Mouse (Mus musculus): ENCODE data around the gene Gm20479.

Gene Gm20479

DNA sequence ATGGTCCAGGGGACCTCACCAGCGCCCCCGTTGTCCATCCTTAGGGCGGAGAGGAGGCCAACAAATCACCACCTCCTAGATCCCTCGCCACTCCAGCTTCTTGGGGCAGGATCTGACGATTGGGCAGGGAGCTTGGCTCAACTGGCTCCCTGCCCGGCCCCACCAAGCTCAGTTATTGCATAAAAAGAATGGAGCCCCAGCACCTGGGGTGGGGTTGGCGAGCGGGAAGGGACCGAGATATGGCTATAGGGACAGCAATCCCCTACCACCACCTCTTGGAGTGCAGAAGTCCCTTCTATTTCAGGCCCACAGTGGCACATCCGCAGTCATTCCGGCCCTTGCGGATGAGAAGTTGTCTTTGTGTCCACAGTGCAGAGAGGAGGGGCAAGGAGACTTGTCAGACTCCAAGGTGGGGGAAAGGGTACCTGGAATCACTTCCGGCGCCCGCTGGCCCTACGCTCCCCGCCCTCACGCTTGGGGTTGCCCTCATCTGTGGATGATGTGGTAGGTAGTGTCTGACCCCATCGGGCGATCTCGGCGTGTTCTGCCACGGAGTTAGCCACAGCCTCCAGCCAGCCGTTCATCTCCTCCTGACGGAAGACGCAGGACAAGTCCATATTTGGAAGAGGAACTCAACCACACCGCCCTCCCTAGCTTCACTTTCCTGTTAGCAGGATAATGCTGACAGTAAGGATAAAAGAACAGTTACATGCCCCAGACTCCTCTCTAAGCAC lies at the start of gene Gm20479:
Gene Gm20479 (minus strand): TSS at position 559 of the 734 bp plus-strand sequence.
- DNase-seq, result peak; percentile 34 to 45

DNA sequence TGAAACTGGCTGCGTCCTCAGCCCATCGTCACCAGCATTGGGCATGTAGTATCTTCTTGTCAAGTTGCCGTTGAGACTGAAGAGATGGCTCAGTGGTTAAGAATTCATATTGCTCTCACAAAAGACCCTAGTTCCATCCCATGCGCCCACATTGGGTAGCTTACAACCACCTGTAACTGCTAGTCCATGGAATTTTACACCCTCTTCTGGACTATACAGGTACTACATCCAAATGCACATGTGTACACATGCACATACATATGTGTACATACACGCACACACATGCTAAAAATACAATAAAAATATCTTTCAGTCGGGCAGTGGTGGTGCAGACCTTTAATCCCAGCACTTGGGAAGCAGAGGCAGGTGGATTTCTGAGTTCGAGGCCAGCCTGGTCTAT lies 49.3 kb upstream of the Gm20479 start:
- DNase-seq, result no peak

DNA sequence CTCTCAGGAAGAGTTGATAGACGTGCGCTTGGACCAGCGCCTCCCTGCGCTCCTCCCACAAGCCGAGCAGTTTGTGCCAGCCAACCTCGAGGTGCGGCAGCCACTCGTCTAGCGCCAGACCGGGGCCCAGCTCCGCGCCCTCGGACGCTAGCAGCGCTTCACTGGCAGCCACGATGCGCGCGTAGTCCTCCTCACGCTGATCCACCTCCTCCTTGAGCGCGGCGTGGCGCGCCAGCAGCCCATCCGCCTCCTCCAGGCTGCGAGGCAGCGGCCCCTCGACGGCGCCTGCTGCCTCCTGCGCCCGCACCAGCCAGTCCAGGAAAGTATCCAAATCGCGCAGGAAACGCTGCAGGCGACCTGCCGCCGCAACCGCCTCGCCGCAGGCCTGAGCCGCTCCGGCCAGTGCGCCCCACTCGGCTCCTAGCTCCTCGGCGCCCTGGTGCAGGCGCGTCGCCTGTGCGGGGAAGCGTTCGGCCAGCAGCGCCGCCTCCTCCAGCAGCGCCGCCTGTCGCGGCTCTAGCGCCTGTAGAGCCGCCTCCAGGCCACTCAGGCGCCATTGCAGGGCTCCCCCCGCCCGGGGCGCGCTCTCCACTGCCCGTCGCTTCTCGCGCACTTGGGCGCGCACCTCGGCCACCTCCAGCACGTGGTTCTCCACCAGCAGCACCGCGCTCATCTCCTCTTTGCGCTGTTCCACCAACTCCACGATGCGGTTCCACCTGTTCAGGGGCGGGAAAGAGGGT lies 47.2 kb upstream of the Gm20479 start:
- DNase-seq, result no peak

DNA sequence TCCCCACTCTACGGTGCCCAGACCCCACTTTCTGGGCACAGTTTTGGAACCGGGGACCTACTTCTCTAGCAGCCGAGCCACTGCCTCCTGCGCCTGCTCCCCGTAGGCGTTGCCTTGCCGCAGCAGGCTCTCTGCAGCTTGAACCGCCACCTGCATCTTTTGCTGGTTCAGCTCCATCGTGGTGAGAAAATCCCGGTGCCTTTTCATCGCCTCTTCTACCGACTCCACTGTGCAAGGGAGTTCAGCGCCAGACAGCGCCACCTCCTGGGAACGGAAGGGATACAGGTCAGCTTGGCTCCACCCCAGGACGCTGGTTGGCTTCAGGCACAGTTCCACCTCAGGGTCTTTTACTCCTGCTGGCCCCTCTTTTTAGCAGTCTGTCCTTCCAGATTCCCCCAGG lies 45.5 kb upstream of the Gm20479 start:
- peak; percentile 48 to 81 for DNase-seq

DNA sequence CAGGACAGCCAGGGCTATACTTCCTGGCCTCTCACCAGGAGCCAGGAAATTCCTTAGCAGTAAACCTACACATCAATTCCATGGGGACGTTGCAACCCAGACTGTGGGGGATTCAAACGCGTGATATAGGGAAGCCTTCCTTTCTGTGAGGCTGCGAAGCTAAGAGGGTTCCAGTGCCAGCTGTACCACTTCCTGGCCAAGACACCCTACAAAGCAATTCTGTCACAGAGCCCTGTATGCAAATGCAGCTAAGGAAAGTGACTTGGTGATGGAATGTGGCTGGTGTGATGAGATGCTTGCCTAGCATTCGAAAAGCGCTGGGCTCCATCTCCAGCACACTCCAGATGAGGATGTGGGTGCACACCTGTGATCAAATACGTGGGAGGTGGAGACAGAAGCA lies 43.3 kb upstream of the Gm20479 start:
- no peak for DNase-seq

DNA sequence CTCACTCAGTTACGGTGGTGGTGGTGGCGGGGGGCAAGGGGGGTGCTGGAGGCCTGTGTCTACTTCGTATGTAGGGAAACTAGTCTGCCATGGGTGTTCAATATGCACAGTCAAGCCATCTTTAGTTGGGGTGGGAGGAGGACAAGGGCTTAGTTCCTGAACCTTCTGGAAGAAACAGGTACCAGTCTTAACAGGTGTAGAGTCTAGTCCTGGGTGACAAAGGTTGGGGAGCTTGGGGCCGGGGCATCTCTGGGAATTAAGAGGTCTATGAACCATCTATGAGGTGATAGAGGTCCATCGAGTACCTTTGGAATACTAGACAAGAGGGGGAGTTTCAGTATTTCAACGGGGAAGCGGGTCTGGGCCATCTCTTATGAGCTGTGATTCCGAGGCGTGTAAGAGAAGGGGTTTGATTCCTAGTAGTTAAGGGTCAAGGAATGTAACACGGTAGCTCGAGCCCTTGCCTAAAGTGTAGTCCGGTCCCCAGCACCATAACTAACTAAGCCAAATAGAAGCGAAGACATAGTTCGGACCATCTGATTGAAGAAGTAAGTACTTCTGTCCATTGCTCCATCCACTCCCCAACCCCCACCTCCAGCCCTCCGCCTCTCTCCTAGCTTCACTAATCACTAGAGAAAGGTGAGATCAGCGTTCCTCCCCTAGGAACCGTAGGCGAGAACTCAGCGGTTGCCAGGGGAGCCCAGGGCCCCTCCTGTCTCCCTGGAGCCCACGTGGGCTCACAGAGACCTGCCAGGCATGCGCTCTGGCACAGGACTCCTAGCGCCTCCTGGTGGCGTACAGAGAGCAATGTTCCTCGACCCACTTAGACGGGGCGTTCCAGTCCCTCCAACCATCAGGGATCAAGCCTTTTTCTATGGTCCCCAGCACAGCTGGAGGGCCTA lies 40.1 kb upstream of the Gm20479 start:
- peak; percentile 18 to 57 for DNase-seq

DNA sequence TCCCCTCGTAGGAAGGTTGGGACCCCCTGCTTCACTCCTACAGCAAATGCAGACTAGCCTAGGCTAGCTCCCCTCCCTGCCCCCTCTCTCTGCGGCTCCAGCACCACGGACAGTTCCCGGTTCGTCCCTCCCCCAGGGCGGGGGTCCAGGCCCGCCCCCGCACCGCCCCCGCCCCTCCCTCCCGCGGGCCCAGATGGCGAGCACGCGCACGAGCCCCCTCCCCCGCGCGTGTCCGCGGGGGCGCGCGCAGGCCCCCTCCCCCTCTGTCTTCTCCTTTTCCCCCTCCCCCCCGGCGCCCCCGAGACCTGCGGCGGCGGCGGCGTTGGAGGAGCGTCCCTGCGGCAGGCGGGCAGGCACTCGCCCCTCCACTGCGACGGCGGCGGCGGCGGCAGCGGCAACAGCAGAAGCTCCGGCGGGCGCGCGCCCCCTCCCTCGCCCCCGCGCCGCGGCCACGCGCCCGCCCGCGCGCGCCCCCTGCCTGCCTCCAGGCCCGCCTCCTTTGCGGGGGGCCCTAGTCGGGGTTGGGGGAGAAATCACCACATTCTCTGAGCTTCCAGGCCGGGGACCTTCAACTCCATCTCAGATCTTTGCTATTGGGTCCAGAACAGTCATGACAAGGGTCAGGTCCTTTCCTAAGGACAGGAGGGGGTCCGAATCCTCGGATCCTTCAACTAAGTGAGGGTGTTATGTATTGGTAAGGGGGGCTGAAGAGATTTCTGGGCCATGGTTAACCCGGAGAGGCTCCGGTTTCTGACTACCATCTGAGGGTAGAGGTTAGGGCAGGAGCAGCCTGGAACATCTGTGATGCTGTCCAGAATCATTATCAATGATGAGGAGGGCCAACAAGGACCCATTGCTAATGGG lies 39.2 kb upstream of the Gm20479 start:
- DNase-seq, result peak in 1 of 2 experiments; percentile 52

DNA sequence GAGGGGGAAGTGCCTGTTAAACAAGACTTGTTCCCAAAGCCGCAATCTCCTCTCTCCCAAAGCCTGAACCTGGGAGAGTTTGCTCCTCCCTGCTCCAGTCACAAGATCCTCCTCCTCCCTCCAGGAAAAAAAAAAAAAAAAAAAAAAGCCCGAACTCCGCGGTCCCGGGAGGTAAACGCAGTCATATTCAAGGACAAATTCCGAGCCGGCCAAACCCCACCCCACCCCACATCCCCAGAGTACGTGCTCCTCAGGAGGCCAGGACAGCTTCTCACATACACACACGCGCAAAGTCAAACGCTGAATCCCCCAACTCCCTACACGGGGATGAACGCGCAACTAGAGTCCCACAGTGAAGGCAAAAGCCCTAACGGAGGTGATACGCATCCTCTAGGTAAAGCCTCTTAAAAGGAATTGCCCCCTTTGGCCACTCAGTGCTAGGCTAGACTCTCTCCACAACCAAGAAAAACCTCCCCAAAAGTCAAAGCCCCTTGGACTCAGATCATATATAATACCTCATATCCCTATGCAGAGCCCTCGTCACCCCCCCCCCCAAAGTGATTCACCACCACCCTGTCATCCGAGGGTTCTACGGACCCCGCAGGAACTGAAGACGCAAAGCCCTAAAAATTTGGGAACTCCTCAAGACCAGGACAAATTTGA lies 38.4 kb upstream of the Gm20479 start:
- no peak for DNase-seq

DNA sequence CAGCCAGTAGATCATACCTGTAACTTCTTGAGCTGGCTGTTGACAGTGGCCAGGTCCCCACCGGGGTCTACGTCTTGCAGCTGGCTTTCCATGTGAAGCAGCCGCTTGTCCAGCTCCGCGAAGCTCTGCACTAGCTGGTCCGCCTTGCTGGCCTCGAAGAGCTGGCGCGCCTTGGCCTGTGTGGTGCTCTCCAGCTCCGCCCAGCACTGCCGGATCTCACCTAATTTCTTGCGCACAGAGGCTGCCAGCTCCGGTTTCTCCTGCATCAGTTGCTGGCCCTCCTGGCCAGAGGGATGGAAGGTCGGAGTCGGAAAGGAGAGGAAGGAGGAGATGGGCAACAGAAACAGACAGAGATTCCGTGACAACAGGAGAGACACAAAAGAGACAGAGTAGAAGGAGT lies 34.2 kb upstream of the Gm20479 start:
- DNase-seq, result no peak

DNA sequence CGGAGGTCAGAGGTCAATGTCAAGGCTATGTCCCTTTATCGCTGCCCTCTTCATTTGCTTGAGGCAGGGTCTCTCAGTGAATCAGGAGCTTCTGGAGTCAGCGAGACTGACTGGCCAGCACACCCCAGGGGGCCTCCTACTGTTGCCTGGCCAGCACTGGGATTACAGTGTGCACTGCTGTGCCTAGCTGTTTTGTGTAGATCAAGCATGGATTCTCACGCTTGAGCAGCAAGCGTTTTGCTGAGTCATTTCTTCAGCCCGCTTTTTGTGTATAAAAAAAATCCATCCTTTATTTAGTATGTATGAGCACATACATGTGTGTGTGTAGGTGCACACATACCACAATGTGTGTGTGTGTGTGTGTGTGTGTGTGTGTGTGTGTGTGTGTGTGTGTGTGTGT lies 32.0 kb upstream of the Gm20479 start:
- DNase-seq, result no peak

DNA sequence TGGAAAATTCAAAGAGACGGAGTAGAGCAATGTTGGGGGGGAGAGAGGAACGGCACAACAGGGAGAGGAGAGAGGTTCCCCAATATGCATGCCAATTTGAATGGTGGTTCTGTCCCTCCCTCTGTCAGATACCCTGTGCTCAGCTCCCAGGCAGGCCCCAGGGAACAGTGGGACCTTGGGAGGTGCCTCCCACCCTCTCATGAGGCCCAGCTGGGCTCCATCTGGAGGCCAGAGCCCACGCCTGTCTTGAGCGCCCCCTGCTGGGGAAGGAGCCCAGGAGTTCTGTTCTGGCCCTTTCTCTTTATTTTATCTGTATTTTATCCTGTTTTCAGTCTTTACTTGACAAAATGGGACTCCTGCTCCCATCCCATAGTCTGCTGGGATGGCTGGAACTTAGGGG lies 27.5 kb upstream of the Gm20479 start:
- DNase-seq, result peak; percentile 48 to 90

DNA sequence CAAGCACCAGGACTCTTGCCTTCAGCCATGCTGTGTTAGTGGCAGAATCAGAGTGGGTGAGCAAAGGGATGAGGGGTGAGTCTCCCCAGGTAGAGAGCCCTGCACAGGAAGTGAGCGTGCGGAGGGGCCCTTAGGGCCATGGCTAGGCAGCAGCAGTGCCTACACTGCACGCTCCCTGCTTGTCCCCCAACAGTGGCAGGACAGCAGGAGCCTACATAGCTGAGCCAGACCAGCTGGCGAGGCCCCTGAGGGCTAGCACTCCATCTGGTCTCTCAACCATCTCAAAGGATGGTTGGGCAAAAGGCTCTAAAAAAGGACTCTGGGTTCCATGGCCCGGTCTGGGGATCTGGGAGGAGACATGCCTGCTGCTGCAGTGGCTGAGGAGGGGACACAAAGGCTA lies 26.9 kb upstream of the Gm20479 start:
- DNase-seq, result no peak

DNA sequence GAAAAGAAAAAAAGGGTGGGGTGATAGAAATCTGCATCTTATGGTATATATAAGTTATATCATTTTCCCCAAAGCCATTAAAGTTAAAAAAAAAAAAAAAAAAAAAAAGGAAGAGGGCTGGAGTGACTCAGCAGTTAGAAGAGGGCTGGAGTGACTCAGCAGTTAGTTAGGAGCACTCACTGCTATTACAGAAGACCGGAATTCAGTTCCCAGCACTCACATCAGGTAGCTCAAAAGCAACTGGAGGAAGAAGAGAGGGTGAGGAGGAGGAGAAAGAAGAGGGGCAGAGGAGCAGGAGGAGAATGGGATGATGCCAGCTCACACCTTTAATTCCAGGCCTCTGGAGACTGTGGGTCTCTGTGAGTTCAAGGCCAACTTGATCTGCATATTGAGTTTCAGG lies 26.0 kb upstream of the Gm20479 start:
- no peak for DNase-seq

DNA sequence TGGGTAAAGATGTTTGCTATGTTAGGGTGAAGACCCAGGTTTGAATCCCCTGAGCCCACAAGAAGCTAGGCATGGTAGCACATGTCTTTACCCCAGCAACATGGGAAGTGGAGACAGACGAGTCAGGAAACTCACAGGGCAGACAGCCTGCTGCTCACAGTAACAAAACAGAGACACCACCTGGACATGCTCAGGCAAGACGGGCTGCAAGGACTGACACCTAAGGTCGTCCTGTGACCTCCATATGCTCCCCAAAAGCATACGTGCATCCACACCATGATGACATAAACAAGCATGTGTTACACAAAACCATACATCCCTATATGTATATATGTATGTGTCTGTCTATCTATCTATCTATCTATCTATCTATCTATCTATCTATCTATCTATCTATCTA lies 24.3 kb upstream of the Gm20479 start:
- no peak for DNase-seq

DNA sequence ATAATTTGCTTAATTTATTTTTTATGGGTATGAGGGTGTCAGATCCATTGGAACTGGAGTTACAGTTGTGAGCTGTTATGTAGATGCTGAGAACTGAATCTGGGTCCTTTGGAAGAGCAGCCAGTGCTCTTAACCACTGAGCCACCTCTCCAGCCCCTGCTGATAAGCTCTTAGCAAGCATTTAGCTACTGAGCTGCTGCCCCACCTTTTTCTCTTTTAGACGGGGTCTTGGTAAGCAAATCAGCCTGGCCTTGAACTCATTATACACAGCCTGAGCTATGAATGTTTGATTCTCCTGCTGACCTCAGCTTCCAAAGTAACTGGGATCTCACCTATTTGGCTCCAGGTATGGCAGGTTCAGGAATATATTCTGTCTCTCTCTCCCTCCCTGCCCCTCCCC lies 23.8 kb upstream of the Gm20479 start:
- no peak for DNase-seq

DNA sequence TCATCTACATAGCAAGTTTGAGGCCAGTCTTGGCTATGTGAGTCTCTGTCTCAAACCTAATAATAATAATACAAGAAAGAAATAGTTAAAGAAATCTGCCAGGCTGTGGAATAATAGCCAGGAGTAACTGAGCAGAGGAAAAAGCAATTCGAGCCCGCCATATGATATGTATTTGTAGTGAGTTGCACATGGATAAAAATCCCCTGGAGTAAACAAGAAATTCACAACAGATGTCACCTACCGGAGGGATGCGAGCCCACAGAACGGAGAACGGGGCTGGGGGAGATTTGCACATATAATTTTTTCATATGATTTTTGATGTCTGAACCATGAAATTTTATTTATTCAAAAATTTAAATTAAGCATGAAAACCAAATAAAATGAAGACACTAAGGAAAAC lies 22.6 kb upstream of the Gm20479 start:
- DNase-seq, result no peak

DNA sequence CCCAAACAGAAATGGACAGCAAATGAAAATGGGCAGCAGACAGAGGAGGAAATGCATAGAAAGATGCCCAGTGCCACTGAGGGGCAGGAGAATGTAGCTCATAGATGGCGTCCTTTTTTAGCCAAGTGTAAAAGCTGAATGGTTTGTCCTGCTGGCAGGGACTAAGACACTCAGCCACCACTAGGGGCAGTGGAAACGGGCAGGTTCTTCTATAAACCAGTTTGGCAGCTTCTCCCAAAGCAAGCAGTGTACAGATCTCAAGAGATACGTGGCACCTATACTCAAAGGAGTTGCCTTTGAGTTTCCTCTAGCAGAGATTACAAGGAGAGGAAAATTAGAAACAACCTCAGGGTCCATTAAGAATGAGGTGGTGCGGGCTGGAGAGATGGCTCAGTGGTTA lies 21.2 kb upstream of the Gm20479 start:
- DNase-seq, result peak in 1 of 2 experiments; percentile 56

DNA sequence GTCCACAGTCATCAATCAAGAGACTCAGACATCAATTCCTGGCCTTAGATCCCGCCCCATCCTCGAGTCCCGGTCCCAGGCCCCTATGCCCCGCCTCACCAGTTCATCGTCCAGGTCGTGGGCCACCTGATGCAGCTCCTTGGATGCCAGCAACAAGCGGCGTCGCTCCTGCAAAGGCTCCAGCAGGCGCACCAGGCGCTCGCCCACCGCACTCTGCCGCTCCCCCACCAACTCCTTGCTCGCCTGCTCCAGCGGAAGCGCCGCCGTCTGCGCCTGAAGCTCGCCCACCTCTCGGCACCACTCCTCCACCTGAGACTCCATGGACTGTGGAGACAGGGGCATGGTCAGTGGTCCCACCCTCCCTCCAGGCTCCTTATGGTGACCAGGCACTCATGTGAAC lies 18.1 kb upstream of the Gm20479 start:
- DNase-seq, result no peak

DNA sequence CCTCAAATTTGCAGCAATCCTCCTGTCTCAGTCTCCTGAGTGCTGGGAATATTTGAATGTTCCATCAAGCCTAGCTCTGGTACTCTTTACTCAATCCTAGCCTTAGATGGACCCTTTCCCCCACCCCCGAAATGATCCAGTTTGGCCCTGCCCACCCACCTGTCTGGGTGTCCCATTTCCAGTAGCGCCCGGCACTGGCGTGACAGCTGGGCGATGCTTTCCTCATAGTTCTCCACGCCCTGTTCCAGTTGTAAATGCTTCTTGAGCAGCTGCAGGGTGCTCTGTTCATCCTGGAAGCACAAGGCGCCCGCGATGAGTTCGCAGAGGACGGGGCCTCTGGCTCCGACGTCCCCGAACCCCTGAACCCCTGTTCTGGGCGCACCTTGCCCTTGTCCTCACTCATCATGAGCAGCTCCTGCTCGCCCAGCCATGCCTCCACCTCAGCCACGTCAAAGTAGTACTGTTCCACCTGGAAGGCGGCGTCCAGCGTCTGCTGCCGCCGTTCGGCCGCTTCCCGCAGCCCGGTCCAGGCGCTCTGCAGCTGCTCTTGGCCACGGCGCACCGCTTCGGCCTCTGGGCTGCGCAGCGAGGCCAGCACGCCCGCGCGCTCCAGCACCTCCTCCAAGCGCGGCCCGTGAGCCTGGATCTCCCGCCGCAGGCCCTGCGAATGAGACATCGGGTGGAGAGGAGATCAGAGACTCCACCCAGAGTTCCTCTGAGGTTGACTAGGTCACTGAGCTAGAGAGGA lies 14.7 kb upstream of the Gm20479 start:
- DNase-seq, result peak in 1 of 2 experiments; percentile 18

DNA sequence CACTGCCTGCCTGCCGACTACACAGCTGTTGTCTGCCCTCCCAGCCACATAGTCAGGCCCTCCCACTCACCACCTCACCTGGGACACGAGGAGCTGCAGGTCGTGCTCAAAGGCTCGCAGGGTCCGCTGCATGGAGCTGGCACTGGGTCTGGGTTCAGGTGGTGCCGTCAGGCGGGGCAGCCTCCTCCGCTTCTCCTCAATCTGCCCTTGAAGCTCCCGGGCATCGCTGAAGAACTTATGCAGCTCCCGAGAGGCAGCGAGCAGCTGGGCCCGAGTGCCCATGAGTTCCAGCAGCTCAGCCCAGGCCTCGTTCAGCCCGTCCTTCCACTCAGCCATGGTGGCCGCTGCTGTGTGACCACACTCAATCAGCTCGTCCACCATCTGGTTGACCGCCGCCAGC lies 11.9 kb upstream of the Gm20479 start:
- DNase-seq, result no peak

DNA sequence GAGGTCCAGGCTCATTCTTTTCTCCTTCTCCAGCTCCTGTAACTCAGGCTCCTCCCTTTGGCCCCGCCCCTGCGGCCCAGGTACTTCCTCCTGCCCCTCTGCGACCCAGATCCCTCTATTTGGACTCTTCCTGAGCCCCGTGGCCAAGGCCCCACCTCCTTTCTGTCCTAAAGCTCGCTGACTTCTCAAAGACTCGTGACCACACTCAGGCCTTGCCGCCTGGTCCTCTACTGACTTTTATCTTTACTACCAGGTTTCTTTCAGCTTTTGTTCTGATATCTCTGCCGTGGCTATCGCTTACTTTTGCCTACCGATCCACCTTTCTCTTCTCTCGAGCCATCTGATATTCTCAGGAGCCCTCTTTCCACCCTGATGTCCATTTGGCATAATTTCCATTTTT lies 10.8 kb upstream of the Gm20479 start:
- peak in 1 of 2 experiments; percentile 25 for DNase-seq
